ENCODE assay signal across 9 mouse cellular contexts in the genomic region with DNA sequence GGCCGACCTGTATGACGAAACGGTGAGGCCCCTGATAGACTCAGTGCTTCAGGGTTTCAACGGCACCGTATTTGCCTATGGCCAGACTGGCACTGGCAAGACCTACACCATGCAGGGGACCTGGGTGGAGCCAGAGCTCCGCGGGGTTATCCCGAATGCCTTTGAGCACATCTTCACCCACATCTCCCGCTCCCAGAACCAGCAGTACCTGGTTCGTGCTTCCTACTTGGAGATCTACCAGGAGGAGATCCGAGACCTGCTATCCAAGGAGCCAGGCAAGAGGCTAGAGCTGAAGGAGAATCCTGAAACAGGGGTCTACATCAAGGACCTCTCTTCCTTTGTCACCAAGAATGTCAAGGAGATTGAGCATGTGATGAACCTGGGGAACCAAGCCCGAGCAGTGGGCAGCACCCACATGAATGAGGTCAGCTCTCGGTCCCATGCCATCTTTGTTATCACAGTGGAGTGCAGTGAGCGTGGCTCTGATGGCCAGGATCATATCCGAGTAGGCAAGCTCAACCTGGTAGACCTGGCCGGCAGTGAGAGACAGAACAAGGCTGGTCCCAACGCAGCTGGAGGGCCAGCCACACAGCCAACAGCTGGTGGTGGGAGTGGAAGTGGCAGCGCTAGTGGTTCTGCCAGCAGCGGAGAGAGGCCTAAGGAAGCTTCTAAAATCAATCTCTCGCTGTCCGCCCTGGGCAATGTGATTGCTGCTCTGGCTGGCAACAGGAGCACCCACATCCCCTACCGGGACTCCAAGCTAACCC. TPM values are rescaled to one million over a fixed set of nuclear protein-coding genes. Genes with fewer than 3 reads are reported as not detected.
DNase-seq lines count a peak whose midpoint lies in the region; ATAC-seq and TF ChIP-seq lines count a peak whose summit lies in the region.
"Had no signal": no experiment of that assay in that cellular context is flagged by ENCODE, and none has a peak within 500 bp of the region (broad histone marks: within the 10 kb centered on the region; RNA-seq: fewer than 3 reads in every experiment).

No protein-coding gene starts in this region.

- intact Hi-C loops in left cerebral cortex, postnatal 10 days (cut with DNase I), result no loop called here

- peaks cover 11% of the 10 kb centered on the region for H3K36me3 ChIP-seq in lung, embryonic 14.5 days (ENCODE audit: insufficient read depth)
- H3K36me3 ChIP-seq in limb, embryonic 11.5 days (ENCODE audit: control insufficient read depth, insufficient read depth, low read length), result no peaks in the 10 kb centered on the region; the same call in 1 of the 2 replicates

- no peaks in the 10 kb centered on the region for H3K27me3 ChIP-seq in lung, embryonic 14.5 days (ENCODE audit: insufficient read depth, low read length)
- no peaks in the 10 kb centered on the region for H3K27me3 ChIP-seq in limb, embryonic 11.5 days (ENCODE audit: control insufficient read depth, insufficient read depth, low read length)

- H3K9ac ChIP-seq in lung, embryonic 14.5 days, result peak overlapping the region; percentile 64
- peak overlapping the region; percentile 79 for H3K9ac ChIP-seq in limb, embryonic 11.5 days (ENCODE audit: low read length)

- no peak for TF ChIP-seq POLR2A in olfactory bulb, adult 2 months (IDR thresholded peaks at IDR 0.05; ENCODE audit: insufficient read depth, low read depth, low read length)

- H3K4me3 ChIP-seq in lung, embryonic 14.5 days (ENCODE audit: low read depth, low read length), result peak overlapping the region; percentile 66
- peak overlapping the region; percentile 72 for H3K4me3 ChIP-seq in limb, embryonic 11.5 days (ENCODE audit: low read depth, low read length)
- peak overlapping the region; percentile 88 for H3K4me3 ChIP-seq in olfactory bulb, adult 2 months (ENCODE audit: insufficient read depth, low read depth, low read length)

- TF ChIP-seq CTCF in lung, embryonic 14.5 days (IDR thresholded peaks at IDR 0.05; ENCODE audit: low read depth), result no peak
- TF ChIP-seq CTCF in olfactory bulb, adult 2 months (IDR thresholded peaks at IDR 0.05; ENCODE audit: insufficient read depth, low read depth, low read length), result no peak

- 0 out of 2 replicates have a peak, but pooled peaks have one; percentile 10 for ATAC-seq in cerebellum, adult (ENCODE audit: insufficient number of reproducible peaks, low FRiP score, low TSS enrichment)
- ATAC-seq in lung, embryonic 14.5 days (ENCODE audit: insufficient read depth), result peak; percentile 18; the same call in 1 of the 2 replicates
- no peak for ATAC-seq in limb, embryonic 11.5 days (ENCODE audit: insufficient number of reproducible peaks, low FRiP score, low TSS enrichment, low read depth)

- no peak for DNase-seq in cerebellum, adult 8-10 months
- DNase-seq in lung, embryonic 14.5 days, result no peak
- no peak for DNase-seq in lung, postnatal 36 days
- no peak for DNase-seq in limb, embryonic 11.5 days (ENCODE audit: low spot score)
- no peak for DNase-seq in left cerebral cortex, postnatal 10 days (ENCODE audit: extremely low spot score in 1 of 2, low spot score in 2 of 2)
- DNase-seq in T-cell, adult 2 months (ENCODE audit: low spot score), result no peak
- DNase-seq: heart, postnatal 14 days had no signal

- peak overlapping the region; percentile 95 for H3K4me2 ChIP-seq in lung, embryonic 14.5 days
- H3K4me2 ChIP-seq in limb, embryonic 11.5 days (ENCODE audit: low read depth, severe bottlenecking), result peak overlapping the region; percentile 89

- 59% methylated on average over 22 of the region's 22 CpGs for WGBS in lung, embryonic 14.5 days
- 64% methylated on average over 22 of the region's 22 CpGs for WGBS in limb, embryonic 11.5 days
- WGBS in olfactory bulb, adult 2 months, result 40% methylated on average over 22 of the region's 22 CpGs

- H3K9me3 ChIP-seq in lung, embryonic 14.5 days (ENCODE audit: low read depth, low read length), result 0 out of 2 replicates have a peak, but pooled peaks cover 9% of the 10 kb centered on the region
- no peaks in the 10 kb centered on the region; the same call in 1 of the 2 replicates for H3K9me3 ChIP-seq in limb, embryonic 11.5 days (ENCODE audit: control insufficient read depth, low read length)

- peaks cover 5% of the 10 kb centered on the region for H3K4me1 ChIP-seq in lung, embryonic 14.5 days (ENCODE audit: insufficient read depth)
- 0 out of 2 replicates have a peak, but pooled peaks cover 5% of the 10 kb centered on the region for H3K4me1 ChIP-seq in limb, embryonic 11.5 days (ENCODE audit: control insufficient read depth, insufficient read depth, low read length)
- peaks cover 34% of the 10 kb centered on the region for H3K4me1 ChIP-seq in olfactory bulb, adult 2 months (ENCODE audit: control insufficient read depth, insufficient read depth, low read length)

- H3K27ac ChIP-seq in lung, embryonic 14.5 days (ENCODE audit: low read depth), result no peak overlapping the region
- no peak overlapping the region for H3K27ac ChIP-seq in limb, embryonic 11.5 days (replicated peaks; ENCODE audit: low read depth, low read length)
- H3K27ac ChIP-seq in olfactory bulb, adult 2 months (ENCODE audit: insufficient read depth, low read depth, low read length), result peak overlapping the region; percentile 85

RNA-seq across cellular contexts. Expression of a gene that starts 1.4 kb away (rescaled TPM):
- polyA plus RNA-seq in lung, embryonic 14.5 days (2014; fragmentation: Nextera tagmentation; extraction: Ambion mirVana), result 12.4 and 14.1 TPM in 2 replicates
- polyA plus RNA-seq in limb, embryonic 11.5 days (2014; fragmentation: Nextera tagmentation; extraction: Ambion mirVana), result 16.5 and 17.9 TPM in 2 replicates
- 67.4 TPM in 1 of 2 replicates, not detected in the other for polyA plus RNA-seq in olfactory bulb, adult 2 months (2012; ENCODE audit: insufficient read depth, insufficient read length, low replicate concordance, missing spikeins)
- total RNA-seq in left cerebral cortex, postnatal 10 days (2021), result 100 to 1,000 TPM; 211 to 214 TPM

RNA-seq across cellular contexts. Expression of a gene that starts 56.6 kb away (rescaled TPM):
- polyA plus RNA-seq in lung, embryonic 14.5 days (2014; fragmentation: Nextera tagmentation; extraction: Ambion mirVana), result 89.7 and 89.8 TPM in 2 replicates
- 83.3 and 87.3 TPM in 2 replicates for polyA plus RNA-seq in limb, embryonic 11.5 days (2014; fragmentation: Nextera tagmentation; extraction: Ambion mirVana)
- polyA plus RNA-seq in olfactory bulb, adult 2 months (2012; ENCODE audit: insufficient read depth, insufficient read length, low replicate concordance, missing spikeins), result not detected in 2 replicates
- total RNA-seq in left cerebral cortex, postnatal 10 days (2021), result 100 to 1,000 TPM; 217 to 226 TPM
